Mouse (Mus musculus): ENCODE data around the gene Zfp58.
"Not testable (repeated sequence)": the region's sequence is repeated elsewhere in the genome, so short reads cannot be mapped to it uniquely, and the experiment has no call there.

The Zfp58 gene

GRCm38 (mm10) chr13:67500084-67500719 is at the start of gene Zfp58:
TSS of gene Zfp58 (minus strand) at chr13:67500555.
- DNase-seq (ENCODE audit: low spot score in 2 of 2), result peak; percentile 67 to 83

GRCm38 (mm10) chr13:67545941-67546340 is 45.6 kb upstream of the Zfp58 start:
- DNase-seq (ENCODE audit: low spot score in 2 of 2), result no peak

GRCm38 (mm10) chr13:67527049-67527730 is 26.8 kb upstream of the Zfp58 start:
- DNase-seq (ENCODE audit: low spot score in 2 of 2), result no peak

- DNase-seq (ENCODE audit: low spot score in 2 of 2), result peak; percentile 85 to 92
These were observed 25.5 kb upstream of the Zfp58 start, which contains the start of the genes Gm26965 and Zfp87 for GRCm38 (mm10) chr13:67525753-67526410. TSS of gene Gm26965 (minus strand) at chr13:67526151. TSS of gene Zfp87 (minus strand) at chr13:67526177.

- no peak for DNase-seq (ENCODE audit: low spot score in 2 of 2)
These were observed 553 bp upstream of the Zfp58 start for GRCm38 (mm10) chr13:67500908-67501307.

- DNase-seq (ENCODE audit: low spot score in 2 of 2), result no peak
These were observed 4.7 kb downstream of the Zfp58 start for GRCm38 (mm10) chr13:67495631-67496030.

- no peak for DNase-seq (ENCODE audit: low spot score in 2 of 2)
These were observed 15.9 kb downstream of the Zfp58 start for GRCm38 (mm10) chr13:67484424-67484811.

- DNase-seq (ENCODE audit: low spot score in 2 of 2), result peak; percentile 80 to 89
These were observed 16.5 kb downstream of the Zfp58 start, which contains the start of gene Zfp874b for GRCm38 (mm10) chr13:67483625-67484423. TSS of gene Zfp874b (minus strand) at chr13:67484258.

- DNase-seq (ENCODE audit: low spot score in 2 of 2), result no peak
These were observed 18.8 kb downstream of the Zfp58 start for GRCm38 (mm10) chr13:67481528-67481927.

GRCm38 (mm10) chr13:67469274-67469673 is 31.1 kb downstream of the Zfp58 start:
- no peak for DNase-seq (ENCODE audit: low spot score in 2 of 2)

GRCm38 (mm10) chr13:67463506-67464185 is 36.7 kb downstream of the Zfp58 start:
- not testable (repeated sequence) for DNase-seq (ENCODE audit: low spot score in 2 of 2)

- no peak for DNase-seq (ENCODE audit: low spot score in 2 of 2)
These were observed 48.4 kb downstream of the Zfp58 start for GRCm38 (mm10) chr13:67452021-67452309.

- DNase-seq (ENCODE audit: low spot score in 2 of 2), result peak; percentile 87 to 88
These were observed 49.0 kb downstream of the Zfp58 start, which contains the start of gene Zfp874a for GRCm38 (mm10) chr13:67451172-67452020. TSS of gene Zfp874a (minus strand) at chr13:67451624.
